Mouse (Mus musculus): Measurements from ENCODE around the gene Wdr81. TPM values are rescaled to one million over a fixed set of nuclear protein-coding genes. Genes with fewer than 3 reads are reported as not detected.

The Wdr81 gene
- total RNA-seq, 4 experiments from 2014 or later, result 7.9 to 10.1 (median 8.8) TPM

- DNase-seq (ENCODE audit: low spot score), result no peak
Measured at GRCm38 (mm10) chr11:75399411-75399841, 55.1 kb downstream of the Wdr81 start.

GRCm38 (mm10) chr11:75397452-75397851, 57.1 kb downstream of the Wdr81 start:
- no peak for DNase-seq (ENCODE audit: low spot score)

DNA sequence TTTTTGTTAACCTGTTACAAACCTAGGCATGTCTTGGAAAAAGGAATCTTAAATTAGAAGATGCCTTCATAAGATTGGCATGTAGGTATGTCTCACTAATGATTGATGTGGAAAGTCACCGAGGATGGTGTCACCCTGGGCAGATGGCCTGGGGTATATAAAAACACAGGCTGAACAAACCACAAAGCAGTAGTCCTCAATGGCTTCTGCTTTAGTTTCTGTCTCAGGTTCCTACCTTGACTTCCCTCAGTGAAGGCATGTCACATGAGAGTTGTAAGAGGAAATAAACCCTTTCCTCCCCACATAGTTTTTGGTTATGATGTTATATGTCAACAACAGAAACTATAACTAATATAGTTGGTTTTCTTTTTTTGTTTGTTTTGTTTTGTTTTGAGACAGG, 58.9 kb downstream of the Wdr81 start:
- no peak for DNase-seq (ENCODE audit: low spot score)

Small RNA genes within 50 kb of the gene (microRNA-seq; reads per million reads assigned to microRNA genes)
- gene Mir22, result 116,387 reads per million, percentile 100 among the genes with 10 or more reads in this experiment

Other genes with a start within 250 kb of the Wdr81 start
- gene Rpa1, start 106.4 kb downstream of the Wdr81 start, total RNA-seq (2022), result 10 to 100 TPM; 62.6 to 69.4 (median 67.4) TPM
- 10 to 100 TPM in 1 of 4 experiments, 1 to 10 TPM in 3; 5.7 to 10.1 (median 8.3) TPM for gene Smyd4, start 106.3 kb downstream of the Wdr81 start, total RNA-seq (2022)
- gene Serpinf1, start 32.0 kb downstream of the Wdr81 start, total RNA-seq (2022), result 10 to 100 TPM; 13.2 to 18.3 (median 16.8) TPM
- gene Serpinf2, start 15.1 kb downstream of the Wdr81 start, total RNA-seq (2022), result not detected
- gene Tlcd2, start 7.0 kb upstream of the Wdr81 start, total RNA-seq (2022), result 1 to 10 TPM; 2.8 to 5.1 (median 4.0) TPM
- gene Prpf8, start 32.1 kb upstream of the Wdr81 start, total RNA-seq (2022), result 10 to 100 TPM; 92.4 to 99.5 (median 94.6) TPM
- gene Rilp, start 55.4 kb upstream of the Wdr81 start, total RNA-seq (2022), result 10 to 100 TPM; 47.8 to 61.5 (median 56.2) TPM
- 1 to 10 TPM; 6.3 to 8.5 (median 7.4) TPM for gene Scarf1, start 58.8 kb upstream of the Wdr81 start, total RNA-seq (2022)
- gene Slc43a2, start 77.0 kb upstream of the Wdr81 start, total RNA-seq (2022), result 10 to 100 TPM; 13.2 to 22.8 (median 20.1) TPM
- gene Pitpna, start 133.4 kb upstream of the Wdr81 start, total RNA-seq (2022), result 100 to 1,000 TPM in 3 of 4 experiments, 10 to 100 TPM in 1; 89.5 to 110 (median 105) TPM
- 10 to 100 TPM; 29.3 to 34.3 (median 32.3) TPM for gene Inpp5k, start 176.3 kb upstream of the Wdr81 start, total RNA-seq (2022)
- 10 to 100 TPM; 84.0 to 98.9 (median 92.7) TPM for gene Myo1c, start 195.8 kb upstream of the Wdr81 start, total RNA-seq (2022)
- 10 to 100 TPM; 73.0 to 84.5 (median 75.2) TPM for gene Crk, start 224.5 kb upstream of the Wdr81 start, total RNA-seq (2022)

Data from heart, adult 8-10 months (tissue).